Mouse (Mus musculus): ENCODE data around the gene Anapc15-ps.

DNA sequence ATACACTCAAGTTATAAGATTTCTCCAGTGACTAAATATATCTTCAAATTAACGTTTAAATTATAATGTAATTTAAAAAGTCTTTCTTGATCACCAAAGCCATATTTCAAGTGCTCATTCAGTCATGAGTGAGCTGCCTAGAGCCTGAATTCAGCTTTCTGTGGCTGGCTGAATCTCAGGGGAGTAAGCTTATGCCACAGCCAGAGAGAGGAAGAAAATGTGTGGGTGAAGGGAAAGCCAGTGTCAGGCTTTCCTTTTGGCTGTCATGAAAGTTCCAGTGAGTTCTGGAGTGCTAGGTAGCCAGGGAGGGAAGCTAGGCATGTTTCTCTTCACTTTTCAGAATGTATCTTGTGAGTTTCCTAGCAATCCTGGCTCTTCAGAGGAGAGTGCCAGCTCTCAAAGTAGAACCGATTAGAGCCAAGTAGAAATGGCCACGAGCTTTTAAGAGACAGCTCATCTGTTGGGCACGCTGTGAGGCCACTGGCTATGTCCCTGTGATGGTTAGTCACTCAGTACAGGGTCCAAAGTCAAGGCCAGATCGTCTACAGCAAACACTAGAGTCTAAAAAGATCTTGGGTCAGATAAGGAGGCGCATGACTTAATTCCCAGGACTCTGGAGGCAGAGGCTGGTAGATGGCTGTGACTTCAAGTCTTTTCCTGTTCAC lies 29.4 kb downstream of the Anapc15-ps start:
- TF ChIP-seq CTCF (IDR thresholded peaks at IDR 0.05; ENCODE audit: low read depth) (no peak), EP300 (IDR thresholded peaks at IDR 0.05; ENCODE audit: low read depth) (no peak)

All from liver, embryonic 14.5 days (tissue).